Mouse (Mus musculus): ENCODE results near the gene 9530003J23Rik. TPM values are rescaled to one million over a fixed set of nuclear protein-coding genes. Genes with fewer than 3 reads are reported as not detected.

9530003J23Rik gene
- total and polyA plus RNA-seq, 3 experiments: not detected

DNA sequence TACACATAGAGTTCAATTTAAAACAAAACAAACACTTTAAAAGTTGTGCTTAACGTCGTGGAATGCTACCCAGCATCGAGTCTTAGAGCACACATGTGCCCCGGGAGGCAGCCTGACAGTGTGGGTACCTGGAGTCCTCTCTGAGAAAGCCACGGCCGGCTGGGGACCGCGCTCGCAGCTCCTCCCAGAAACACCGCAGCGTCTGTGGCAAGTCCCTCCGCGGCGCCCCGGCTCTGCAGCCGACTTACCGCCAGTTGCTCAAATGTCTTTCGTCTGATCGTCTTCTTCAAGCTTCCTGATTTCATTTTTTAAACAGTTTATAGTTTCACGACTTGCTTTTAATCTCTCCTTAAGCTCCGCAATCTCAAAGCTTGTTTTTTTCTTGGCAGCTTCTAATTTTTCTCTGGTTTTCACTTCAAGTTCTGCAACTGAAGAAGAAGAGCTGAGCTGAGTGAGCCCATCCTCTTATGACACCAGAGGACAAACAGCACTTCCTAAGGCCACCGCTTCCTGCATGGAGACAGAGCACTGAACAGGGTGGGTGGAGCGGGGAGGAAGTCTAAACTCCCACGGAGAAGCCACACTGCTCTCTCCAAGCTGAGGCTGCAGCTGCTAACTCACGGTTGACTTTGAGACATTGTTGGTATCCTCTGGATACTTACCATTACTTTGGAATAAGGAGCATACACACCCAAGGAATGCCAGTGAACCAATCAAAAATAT, 22.9 kb downstream of the 9530003J23Rik start:
- no peak overlapping the region for H3K9ac ChIP-seq (ENCODE audit: insufficient read depth, low read depth)
- no peaks in the 10 kb centered on the region for H3K79me2 ChIP-seq (replicated peaks; ENCODE audit: control insufficient read depth, extremely low read depth, insufficient read depth, poor library complexity, severe bottlenecking)
- no peak for DNase-seq (ENCODE audit: extremely low read depth)
- no peak overlapping the region for H3K4me2 ChIP-seq (ENCODE audit: insufficient read depth, low read depth, poor library complexity, severe bottlenecking)
- H3K4me1 ChIP-seq (ENCODE audit: control insufficient read depth in 1 of 2, insufficient read depth in 2 of 2): peaks cover 0 to 53% of the 10 kb centered on the region in 2 experiments; a peak in 2 of 4 replicates
- dilution Hi-C loops (cut with MboI; ENCODE audit: extremely low pct_ligation_motif_present, extremely low pct_unique_long_range_greater_than_20kb, low sequenced_read_pairs): no loop called here
- H3K27me3 ChIP-seq (replicated peaks): no peaks in the 10 kb centered on the region
- no peak overlapping the region for H3K4me3 ChIP-seq (replicated peaks in 1 of 3; ENCODE audit: low read depth in 2 of 3, low read length in 2 of 3, poor library complexity in 1 of 3)
- no peak overlapping the region for H3K27ac ChIP-seq (ENCODE audit: insufficient read depth, low read depth)
- H3K9me3 ChIP-seq (replicated peaks; ENCODE audit: low read length): no peaks in the 10 kb centered on the region
- H3K36me3 ChIP-seq (replicated peaks in 1 of 2; ENCODE audit: control insufficient read depth in 1 of 2, insufficient read depth in 1 of 2, low read length in 1 of 2): peaks cover 40 to 83% of the 10 kb centered on the region in 2 experiments
- TF ChIP-seq MAX (IDR thresholded peaks at IDR 0.05; ENCODE audit: low read length) (no peak), HCFC1 (IDR thresholded peaks at IDR 0.05; ENCODE audit: low read depth, low read length) (no peak), CHD1 (IDR thresholded peaks at IDR 0.05; ENCODE audit: low read depth, low read length) (no peak)
- in situ Hi-C loops (cut with MboI; ENCODE audit: low pct_ligation_motif_present, low pct_unique_long_range_greater_than_20kb, low sequenced_read_pairs): loop anchor here (25.0 kb wide), 1 partner anchor 278 kb away; no protein-coding TSS in a partner anchor

GRCm38 (mm10) chr10:117211023-117211422, 27.5 kb downstream of the 9530003J23Rik start:
- dilution Hi-C loops (cut with MboI; ENCODE audit: extremely low pct_ligation_motif_present, extremely low pct_unique_long_range_greater_than_20kb, low sequenced_read_pairs): no loop called here
- H3K27ac ChIP-seq (ENCODE audit: insufficient read depth, low read depth): no peak overlapping the region

DNA sequence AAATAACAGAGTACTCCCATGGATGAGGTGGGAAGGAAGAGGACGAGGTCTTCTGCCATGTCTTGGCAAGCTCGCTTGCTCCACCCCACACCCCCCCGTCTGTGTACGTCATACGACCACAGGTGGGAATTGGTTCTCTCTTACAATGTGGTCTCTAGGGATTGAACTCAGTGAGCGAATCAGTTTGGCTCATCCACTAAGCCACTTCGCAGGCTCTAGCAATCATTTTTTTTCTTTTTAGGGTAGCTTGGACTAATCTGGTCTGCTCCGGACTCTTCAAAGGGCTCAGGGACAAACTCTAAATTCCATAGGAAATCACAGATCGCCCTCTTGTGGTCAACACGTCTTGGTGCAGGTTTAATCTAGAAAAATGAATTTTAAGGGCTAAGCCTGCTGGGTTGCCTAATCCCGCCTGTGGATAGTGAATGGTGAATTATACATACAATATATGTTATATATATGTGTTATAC, 29.0 kb downstream of the 9530003J23Rik start:
- Histone ChIP-seq H3K27me3 (replicated peaks) (no peaks in the 10 kb centered on the region), H3K79me2 (replicated peaks; ENCODE audit: control insufficient read depth, extremely low read depth, insufficient read depth, poor library complexity, severe bottlenecking) (no peaks in the 10 kb centered on the region), H3K36me3 (replicated peaks in 1 of 2; ENCODE audit: control insufficient read depth in 1 of 2, insufficient read depth in 1 of 2, low read length in 1 of 2) (peaks cover under 1 to 26% of the 10 kb centered on the region in 2 experiments), H3K4me3 (replicated peaks in 1 of 3; ENCODE audit: low read depth in 2 of 3, low read length in 2 of 3, poor library complexity in 1 of 3) (peak overlapping the region in 2 of 3 experiments; percentile 0 to 23), H3K9ac (ENCODE audit: insufficient read depth, low read depth) (no peak overlapping the region), H3K4me2 (ENCODE audit: insufficient read depth, low read depth, poor library complexity, severe bottlenecking) (peak overlapping the region; percentile 65; the same call in 1 of the 2 replicates), H3K9me3 (replicated peaks; ENCODE audit: low read length) (no peaks in the 10 kb centered on the region), H3K4me1 (ENCODE audit: control insufficient read depth in 1 of 2, insufficient read depth in 2 of 2) (peaks cover 4 to 38% of the 10 kb centered on the region in 2 experiments; a peak in 3 of 4 replicates), H3K27ac (ENCODE audit: insufficient read depth, low read depth) (no peak overlapping the region)
- peak; percentile 64 for DNase-seq (ENCODE audit: extremely low read depth)
- TF ChIP-seq ZNF384 (IDR thresholded peaks at IDR 0.05; ENCODE audit: low read depth, low read length): peak; percentile 65
- peak; percentile 87 for TF ChIP-seq RAD21 (IDR thresholded peaks at IDR 0.05; ENCODE audit: low read depth, low read length)
- TF ChIP-seq SMC3 (IDR thresholded peaks at IDR 0.05; ENCODE audit: low read depth, low read length): peak; percentile 65
- TF ChIP-seq MAZ (IDR thresholded peaks at IDR 0.05; ENCODE audit: low read depth, low read length): no peak
- TF ChIP-seq CTCF (conservative IDR thresholded peaks at IDR 0.05 in 1 of 2, IDR thresholded peaks at IDR 0.05 in 1 of 2; ENCODE audit: low read depth in 2 of 2, low read length in 2 of 2): peak; percentile 58 to 84; a peak in 3 of 4 replicates
- TF ChIP-seq JUND (conservative IDR thresholded peaks at IDR 0.05; ENCODE audit: low read depth, low read length): 0 out of 2 replicates have a peak, but pooled peaks have one; percentile 19
- no peak for TF ChIP-seq GABPA (IDR thresholded peaks at IDR 0.05; ENCODE audit: insufficient replicate concordance, low read depth, low read length)
- in situ Hi-C loops (cut with MboI; ENCODE audit: low pct_ligation_motif_present, low pct_unique_long_range_greater_than_20kb, low sequenced_read_pairs): loop anchor here (25.0 kb wide), 1 partner anchor 272 kb away; no protein-coding TSS in a partner anchor
- dilution Hi-C loops (cut with MboI; ENCODE audit: extremely low pct_ligation_motif_present, extremely low pct_unique_long_range_greater_than_20kb, low sequenced_read_pairs): no loop called here

More at GRCm38 (mm10) chr10:117211023-117211422, 27.5 kb downstream of the 9530003J23Rik start:
- peaks cover 4 to 53% of the 10 kb centered on the region in 2 experiments; a peak in 3 of 4 replicates for H3K4me1 ChIP-seq (ENCODE audit: control insufficient read depth in 1 of 2, insufficient read depth in 2 of 2)
- no peaks in the 10 kb centered on the region for H3K9me3 ChIP-seq (replicated peaks; ENCODE audit: low read length)
- H3K27me3 ChIP-seq (replicated peaks): no peaks in the 10 kb centered on the region
- DNase-seq (ENCODE audit: extremely low read depth): no peak
- no peak for TF ChIP-seq TBP (conservative IDR thresholded peaks at IDR 0.05; ENCODE audit: low read depth, low read length)
- TF ChIP-seq ZMIZ1 (IDR thresholded peaks at IDR 0.05; ENCODE audit: low read depth, low read length): no peak
- no peak for TF ChIP-seq ZNF384 (IDR thresholded peaks at IDR 0.05; ENCODE audit: low read depth, low read length)
- TF ChIP-seq MEF2A (IDR thresholded peaks at IDR 0.05; ENCODE audit: borderline replicate concordance, low read depth, low read length): no peak
- TF ChIP-seq NRF1 (IDR thresholded peaks at IDR 0.05; ENCODE audit: low read depth, low read length): no peak
- TF ChIP-seq ETS1 (conservative IDR thresholded peaks at IDR 0.05; ENCODE audit: low read depth, low read length): no peak
- no peak for TF ChIP-seq CTCF (conservative IDR thresholded peaks at IDR 0.05 in 1 of 2, IDR thresholded peaks at IDR 0.05 in 1 of 2; ENCODE audit: low read depth in 2 of 2, low read length in 2 of 2)
- no peak for TF ChIP-seq RCOR1 (conservative IDR thresholded peaks at IDR 0.05; ENCODE audit: low read depth, low read length)
- no peak for TF ChIP-seq BHLHE40 (IDR thresholded peaks at IDR 0.05; ENCODE audit: low read depth, low read length)
- no peak for TF ChIP-seq JUN (IDR thresholded peaks at IDR 0.05; ENCODE audit: insufficient read depth, low read depth, low read length)
- no peak overlapping the region for H3K4me3 ChIP-seq (replicated peaks in 1 of 3; ENCODE audit: low read depth in 2 of 3, low read length in 2 of 3, poor library complexity in 1 of 3)
- peaks cover 14 to 42% of the 10 kb centered on the region in 2 experiments for H3K36me3 ChIP-seq (replicated peaks in 1 of 2; ENCODE audit: control insufficient read depth in 1 of 2, insufficient read depth in 1 of 2, low read length in 1 of 2)
- in situ Hi-C loops (cut with MboI; ENCODE audit: low pct_ligation_motif_present, low pct_unique_long_range_greater_than_20kb, low sequenced_read_pairs): loop anchor here (25.0 kb wide), 1 partner anchor 274 kb away; no protein-coding TSS in a partner anchor
- no peaks in the 10 kb centered on the region for H3K79me2 ChIP-seq (replicated peaks; ENCODE audit: control insufficient read depth, extremely low read depth, insufficient read depth, poor library complexity, severe bottlenecking)
- H3K9ac ChIP-seq (ENCODE audit: insufficient read depth, low read depth): no peak overlapping the region
- no peak overlapping the region for H3K4me2 ChIP-seq (ENCODE audit: insufficient read depth, low read depth, poor library complexity, severe bottlenecking)
